Mouse (Mus musculus) neural tube, embryonic 11.5 days (tissue): ENCODE measurements around the gene Myo9b. TPM values are rescaled to one million over a fixed set of nuclear protein-coding genes. Genes with fewer than 3 reads are reported as not detected.
"Not testable (repeated sequence)": the region's sequence is repeated elsewhere in the genome, so short reads cannot be mapped to it uniquely, and the experiment has no call there.

ENCODE experiments used
- ATAC-seq: fragments of 200-750 bp; cut with Nextera tagmentation; 2 replicates; pipeline ENCODE4 v1.8.0; 2017; ENCODE audit warnings: moderate number of reproducible peaks, mild to moderate bottlenecking, moderate TSS enrichment, moderate library complexity; ENCODE audit not compliant: insufficient read depth, low FRiP score, low TSS enrichment
- DNase-seq: peaks from one replicate; pipeline ENCODE4 v3.0.0-alpha.2; 2015; ENCODE audit warnings: low spot score
- H3K27ac ChIP-seq: fragments of 300-500 bp; sonication (generic); 2 replicates; pipeline ENCODE4 v1.5.1; 2014; ENCODE audit warnings: low read depth, mild to moderate bottlenecking, low read length
- H3K27me3 ChIP-seq: fragments of 300-500 bp; sonication (generic); 2 replicates; pipeline ENCODE4 v1.6.1; 2014; ENCODE audit warnings: mild to moderate bottlenecking, low read length, mixed read lengths; ENCODE audit not compliant: control insufficient read depth, insufficient read depth
- H3K36me3 ChIP-seq: fragments of 300-500 bp; sonication (generic); 2 replicates; pipeline ENCODE4 v1.6.1; 2014; ENCODE audit warnings: mild to moderate bottlenecking, low read length, moderate library complexity, mixed read lengths; ENCODE audit not compliant: control insufficient read depth, insufficient read depth
- H3K4me1 ChIP-seq: fragments of 300-500 bp; sonication (generic); 2 replicates; pipeline ENCODE4 v1.6.1; 2014; ENCODE audit warnings: low read length, mixed read lengths; ENCODE audit not compliant: control insufficient read depth, insufficient read depth
- H3K4me2 ChIP-seq: fragments of 300-500 bp; sonication (generic); 2 replicates; pipeline ENCODE4 v1.6.1; 2014; ENCODE audit warnings: low read depth, mild to moderate bottlenecking, moderate library complexity
- H3K4me3 ChIP-seq: fragments of 300-500 bp; sonication (generic); 2 replicates; pipeline ENCODE4 v1.5.1; 2014; ENCODE audit warnings: low read depth, low read length
- H3K9ac ChIP-seq: fragments of 300-500 bp; sonication (generic); 2 replicates; pipeline ENCODE4 v1.6.1; 2014; ENCODE audit warnings: mild to moderate bottlenecking, low read length
- H3K9me3 ChIP-seq: fragments of 300-500 bp; sonication (generic); 2 replicates; pipeline ENCODE4 v1.6.1; 2016; ENCODE audit warnings: low read length; ENCODE audit not compliant: control insufficient read depth
- WGBS: fragments of 180-500 bp; shearing (Covaris S2); extraction: QIAGEN DNeasy Blood & Tissue Kit; methylation state at CpG from one replicate; pipeline ENCODE4 v1.1.7; 2014; 5-methylcytosine and 5-hydroxymethylcytosine counted together
- polyA plus RNA-seq: library from polyadenylated mRNA; unstranded; fragments of >200 nt; fragmentation: Nextera tagmentation; extraction: Ambion mirVana; gene quantifications from 2 replicates; pipeline ENCODE4 v1.2.1, GENCODE M21; 2014

The Myo9b gene
- polyA plus RNA-seq, result 21.4 and 21.9 TPM in 2 replicates

DNA sequence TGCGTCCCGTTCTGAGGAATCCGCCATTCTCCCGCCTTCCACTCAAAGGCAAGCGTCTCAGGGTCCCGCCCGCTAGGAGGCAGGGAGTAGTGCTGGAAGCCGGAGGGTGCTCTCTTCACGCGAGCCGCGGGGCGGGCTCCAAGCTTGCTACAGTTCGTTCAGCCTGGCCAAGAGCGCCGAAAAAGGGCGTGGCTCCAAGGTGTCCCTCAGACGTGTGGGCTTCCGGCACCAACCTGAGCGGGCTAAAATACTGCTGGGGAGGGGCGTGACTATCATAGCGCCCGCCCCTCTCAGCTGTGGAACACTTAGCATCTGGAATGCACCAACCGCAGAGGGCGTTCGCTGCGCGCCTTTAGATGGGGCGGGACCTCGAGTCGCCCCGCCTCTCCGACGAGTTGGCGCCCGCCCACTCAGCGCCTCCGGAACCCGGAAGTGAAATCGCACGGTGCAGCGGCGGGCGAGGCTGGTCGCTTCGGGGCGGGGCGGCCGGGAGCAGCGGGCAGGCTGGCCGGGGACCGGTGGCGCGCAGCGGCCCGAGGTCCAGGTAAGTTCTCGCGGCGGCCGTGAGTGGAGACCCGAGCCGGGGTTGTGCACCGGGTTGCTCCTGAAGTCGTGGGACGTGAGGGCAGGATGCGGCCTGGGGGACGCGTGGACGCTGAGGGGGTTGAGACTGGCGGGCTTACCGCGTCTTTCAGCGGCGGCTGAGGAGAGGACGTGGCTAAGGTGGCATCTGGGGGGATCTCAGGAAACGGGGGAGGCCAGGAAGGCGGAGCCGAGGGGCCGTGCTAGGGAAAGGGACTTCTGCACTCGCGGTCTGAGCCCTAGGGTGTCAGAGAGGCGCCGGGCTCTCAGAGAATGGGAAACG lies at the start of gene Myo9b, which contains the start of gene Haus8:
Gene Myo9b (plus strand): TSS at position 429 of the 865 bp plus-strand sequence.
Gene Haus8 (minus strand): TSS at position 649 of the 865 bp plus-strand sequence.
- ATAC-seq, result peak; percentile 98
- peak within 1 kb of the TSS; percentile 61 for H3K4me2 ChIP-seq
- H3K27ac ChIP-seq, result peak within 1 kb of the TSS; percentile 51
- H3K27me3 ChIP-seq, result no peaks in the 10 kb centered on the region
- DNase-seq, result peak; percentile 97
- no peaks in the 10 kb centered on the region for H3K9me3 ChIP-seq
- H3K9ac ChIP-seq, result peak within 1 kb of the TSS; percentile 71
- H3K36me3 ChIP-seq, result no peaks in the 10 kb centered on the region
- under 1% methylated on average over 84 of the region's 84 CpGs for WGBS
- peak within 1 kb of the TSS; percentile 85 for H3K4me3 ChIP-seq
- peaks cover 9% of the 10 kb centered on the region; the same call in 1 of the 2 replicates for H3K4me1 ChIP-seq

GRCm38 (mm10) chr8:71224560-71224959 lies 48.0 kb upstream of the Myo9b start:
- Histone ChIP-seq H3K9ac (no peak overlapping the region), H3K36me3 (no peaks in the 10 kb centered on the region), H3K4me2 (no peak overlapping the region), H3K4me3 (no peak overlapping the region), H3K9me3 (no peaks in the 10 kb centered on the region), H3K27me3 (no peaks in the 10 kb centered on the region), H3K4me1 (no peaks in the 10 kb centered on the region), H3K27ac (no peak overlapping the region)
- WGBS, result 48% methylated on average over 2 of the region's 2 CpGs
- ATAC-seq (no peak), DNase-seq (no peak)

GRCm38 (mm10) chr8:71242757-71243156 lies 29.8 kb upstream of the Myo9b start:
- Histone ChIP-seq H3K4me2 (no peak overlapping the region), H3K4me1 (no peaks in the 10 kb centered on the region), H3K4me3 (no peak overlapping the region), H3K9ac (no peak overlapping the region), H3K9me3 (no peaks in the 10 kb centered on the region), H3K27ac (no peak overlapping the region), H3K36me3 (no peaks in the 10 kb centered on the region), H3K27me3 (no peaks in the 10 kb centered on the region)
- 84% methylated on average over 2 of the region's 2 CpGs for WGBS
- ATAC-seq (no peak), DNase-seq (no peak)

- no peaks in the 10 kb centered on the region for H3K9me3 ChIP-seq
- no peak overlapping the region for H3K4me2 ChIP-seq
- H3K9ac ChIP-seq, result no peak overlapping the region
- no peaks in the 10 kb centered on the region; the same call in 1 of the 2 replicates for H3K36me3 ChIP-seq
- ATAC-seq, result no peak
- 93% methylated on average over 1 of the region's 1 CpGs for WGBS
- no peak overlapping the region for H3K27ac ChIP-seq
- H3K4me1 ChIP-seq, result no peaks in the 10 kb centered on the region
- no peaks in the 10 kb centered on the region for H3K27me3 ChIP-seq
- DNase-seq, result no peak
- no peak overlapping the region for H3K4me3 ChIP-seq
Measured at GRCm38 (mm10) chr8:71248203-71248602, 24.3 kb upstream of the Myo9b start.

DNA sequence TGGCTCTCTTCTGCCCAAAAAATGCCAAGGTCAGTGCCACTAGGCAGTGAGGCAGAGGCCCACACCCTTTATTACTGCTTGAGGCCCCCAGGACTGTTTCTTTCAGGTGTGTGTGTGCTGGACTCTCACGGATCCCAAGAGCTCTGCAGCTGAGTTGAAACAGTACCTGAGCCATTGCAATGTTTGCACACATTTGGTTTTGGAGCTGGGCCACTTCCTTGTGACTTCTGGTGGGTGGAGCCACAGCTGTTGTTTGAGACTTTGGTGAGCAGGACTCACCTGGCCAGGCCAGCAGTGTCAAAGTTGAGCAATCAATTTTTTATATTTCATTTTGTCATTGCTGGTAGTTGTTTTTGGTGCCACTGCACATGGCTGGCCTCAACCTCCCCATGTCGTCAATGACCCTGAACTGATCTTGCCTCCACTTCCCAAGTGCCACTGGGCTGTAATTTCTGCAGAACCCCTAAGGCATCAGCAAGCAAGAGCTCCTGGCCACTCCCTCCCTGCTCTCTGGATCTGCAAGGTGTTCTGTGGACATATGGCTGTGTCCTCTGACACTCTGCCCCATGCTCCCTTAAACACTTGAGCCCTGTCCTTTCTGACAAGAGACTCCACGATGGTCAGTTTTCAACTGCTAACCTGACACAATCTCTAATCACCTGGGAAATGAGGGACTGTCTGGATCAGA lies 15.8 kb upstream of the Myo9b start:
- Histone ChIP-seq H3K4me1 (no peaks in the 10 kb centered on the region), H3K27ac (no peak overlapping the region), H3K4me2 (no peak overlapping the region), H3K4me3 (no peak overlapping the region), H3K27me3 (no peaks in the 10 kb centered on the region), H3K9ac (no peak overlapping the region), H3K36me3 (peaks cover 5% of the 10 kb centered on the region), H3K9me3 (no peaks in the 10 kb centered on the region)
- no peak for ATAC-seq
- no peak for DNase-seq
- 90% methylated on average over 3 of the region's 3 CpGs for WGBS

DNA sequence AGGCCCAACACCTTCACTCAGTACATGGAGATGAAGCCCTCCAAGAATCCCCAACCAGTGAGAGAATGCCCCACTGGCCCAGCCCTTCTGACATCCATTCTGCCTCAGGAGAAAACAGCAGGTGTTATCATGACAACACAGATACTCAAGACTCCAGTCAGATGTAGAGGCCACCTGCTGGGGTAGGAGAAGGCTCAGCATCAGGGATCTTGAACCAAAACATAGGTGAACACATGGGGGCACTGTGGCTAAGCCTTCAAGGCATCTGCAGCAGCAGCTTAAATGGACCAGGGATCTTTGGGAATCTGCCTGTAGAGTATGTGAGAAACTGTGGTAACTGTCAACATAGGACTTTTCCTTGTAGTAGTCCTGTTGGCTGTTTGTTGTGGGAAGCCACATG lies 11.3 kb upstream of the Myo9b start:
- Histone ChIP-seq H3K9me3 (no peaks in the 10 kb centered on the region), H3K27ac (no peak overlapping the region), H3K4me3 (no peak overlapping the region), H3K4me2 (no peak overlapping the region), H3K36me3 (peaks cover 5% of the 10 kb centered on the region), H3K27me3 (no peaks in the 10 kb centered on the region), H3K9ac (no peak overlapping the region), H3K4me1 (no peaks in the 10 kb centered on the region)
- ATAC-seq (no peak), DNase-seq (no peak)

- H3K4me3 ChIP-seq, result no peak overlapping the region
- H3K4me2 ChIP-seq, result no peak overlapping the region
- WGBS, result 96% methylated on average over 2 of the region's 2 CpGs
- no peaks in the 10 kb centered on the region for H3K9me3 ChIP-seq
- no peaks in the 10 kb centered on the region for H3K27me3 ChIP-seq
- 0 out of 2 replicates have a peak, but pooled peaks cover 2% of the 10 kb centered on the region for H3K4me1 ChIP-seq
- no peak for ATAC-seq
- no peak for DNase-seq
- peaks cover 1% of the 10 kb centered on the region; the same call in 1 of the 2 replicates for H3K36me3 ChIP-seq
- H3K9ac ChIP-seq, result no peak overlapping the region
- no peak overlapping the region for H3K27ac ChIP-seq
Measured at GRCm38 (mm10) chr8:71267690-71268089, 4.8 kb upstream of the Myo9b start.

GRCm38 (mm10) chr8:71268286-71268685 lies 4.2 kb upstream of the Myo9b start:
- not testable (repeated sequence) for ATAC-seq, H3K36me3 ChIP-seq, H3K9ac ChIP-seq, H3K27ac ChIP-seq, H3K9me3 ChIP-seq, H3K4me1 ChIP-seq, DNase-seq, H3K27me3 ChIP-seq, H3K4me2 ChIP-seq, H3K4me3 ChIP-seq
- 97% methylated on average over 5 of the region's 6 CpGs for WGBS
